Mouse (Mus musculus) small intestine, adult 2 months (tissue): Measurements from ENCODE around the gene Slc38a6.

Experiments used
- CTCF ChIP-seq: fragments of 200-500 bp; IDR thresholded peaks from 2 replicates; pipeline ENCODE4 v1.5.1; 2012; ENCODE audit warnings: low read depth, mild to moderate bottlenecking, control low read depth, inconsistent platforms, low read length, moderate library complexity, mixed read lengths; ENCODE audit not compliant: insufficient replicate concordance, insufficient read length; ENCODE audit errors: extremely low read depth
- POLR2A ChIP-seq: fragments of 200-500 bp; IDR thresholded peaks from 2 replicates; pipeline ENCODE4 v1.6.1; 2012; ENCODE audit warnings: low read depth, mild to moderate bottlenecking, control low read depth, inconsistent platforms, low read length, moderate library complexity

GRCm38 (mm10) chr12:73359520-73359919 is 72.9 kb downstream of the Slc38a6 start:
- TF ChIP-seq POLR2A (no peak), CTCF (no peak)
